Mouse (Mus musculus) testis, adult 2 months (tissue): ENCODE measurements around the gene Myoz1.

Source experiments
- CTCF ChIP-seq: fragments of 200-500 bp; IDR thresholded peaks from 2 replicates; pipeline ENCODE4 v1.5.1; 2012; ENCODE audit warnings: low read depth, mild to moderate bottlenecking, inconsistent platforms, low read length, moderate library complexity; ENCODE audit not compliant: control insufficient read depth, insufficient read depth, insufficient replicate concordance
- POLR2A ChIP-seq: fragments of 200-500 bp; IDR thresholded peaks from 2 replicates; pipeline ENCODE4 v1.6.1; 2012; ENCODE audit warnings: low read depth, mild to moderate bottlenecking, inconsistent platforms, low read length, moderate library complexity; ENCODE audit not compliant: control insufficient read depth

DNA sequence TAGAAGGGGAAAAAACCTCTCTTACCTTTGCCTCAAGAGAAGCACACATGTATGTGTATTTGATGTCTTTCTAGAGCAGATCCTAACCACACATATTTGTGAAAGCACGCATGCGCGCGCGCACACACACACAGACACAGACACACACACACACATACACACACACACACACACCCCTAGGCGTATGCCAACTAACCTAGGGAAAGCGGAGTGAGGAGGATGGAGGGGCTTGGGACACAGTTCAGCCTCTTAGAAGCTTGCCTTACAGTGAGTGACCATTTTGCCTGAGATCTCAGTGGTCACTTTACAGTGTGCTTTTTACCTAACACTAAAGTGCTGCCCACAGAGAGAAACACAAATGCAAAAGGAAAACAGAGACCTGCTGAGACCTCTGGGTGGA, 3.3 kb upstream of the Myoz1 start:
- TF ChIP-seq POLR2A (no peak), CTCF (no peak)
